Mouse (Mus musculus): ENCODE measurements around the gene Mybphl. TPM values are rescaled to one million over a fixed set of nuclear protein-coding genes. Genes with fewer than 3 reads are reported as not detected.

Gene Mybphl
- polyA plus RNA-seq, 1 experiment from 2014 or later = not detected

- peak within 1 kb of the TSS; percentile 98 for H3K9ac ChIP-seq
- H3K4me3 ChIP-seq = peak within 1 kb of the TSS; percentile 93
- H3K4me1 ChIP-seq (replicated peaks) = peaks cover 53% of the 10 kb centered on the region
- peaks cover 28% of the 10 kb centered on the region for H3K36me3 ChIP-seq
- H3K4me2 ChIP-seq = peak within 1 kb of the TSS; percentile 93
- H3K27ac ChIP-seq (replicated peaks) = peak within 1 kb of the TSS; percentile 96
- peak; percentile 45 for ATAC-seq (ENCODE audit: low read depth)
- WGBS = 4% methylated on average over 62 of the region's 67 CpGs
- no peaks in the 10 kb centered on the region for H3K9me3 ChIP-seq
- H3K27me3 ChIP-seq = no peaks in the 10 kb centered on the region
These were observed 50.4 kb downstream of the Mybphl start, which contains the start of gene Celsr2 for GRCm38 (mm10) chr3:108414857-108415830. TSS of gene Celsr2 (minus strand) at chr3:108415552.

GRCm38 (mm10) chr3:108415831-108416223 is 51.1 kb downstream of the Mybphl start:
- Histone ChIP-seq H3K4me3 (peak overlapping the region; percentile 93), H3K9me3 (no peaks in the 10 kb centered on the region), H3K36me3 (peaks cover 28% of the 10 kb centered on the region), H3K9ac (peak overlapping the region; percentile 98), H3K4me1 (replicated peaks) (peaks cover 46% of the 10 kb centered on the region), H3K27me3 (no peaks in the 10 kb centered on the region), H3K27ac (replicated peaks) (peak overlapping the region; percentile 96), H3K4me2 (peak overlapping the region; percentile 93)
- under 1% methylated on average over 48 of the region's 48 CpGs for WGBS
- peak; percentile 83 for ATAC-seq (ENCODE audit: low read depth)

- H3K4me3 ChIP-seq = no peak overlapping the region
- peak overlapping the region; percentile 68 for H3K9ac ChIP-seq
- H3K27ac ChIP-seq (replicated peaks) = peak overlapping the region; percentile 81
- WGBS = 34% methylated on average over 6 of the region's 6 CpGs
- H3K4me1 ChIP-seq (replicated peaks) = peaks cover 50% of the 10 kb centered on the region
- no peaks in the 10 kb centered on the region for H3K27me3 ChIP-seq
- ATAC-seq (ENCODE audit: low read depth) = no peak
- H3K4me2 ChIP-seq = peak overlapping the region; percentile 54
- H3K36me3 ChIP-seq = peaks cover 30% of the 10 kb centered on the region
- no peaks in the 10 kb centered on the region for H3K9me3 ChIP-seq
These were observed 58.3 kb downstream of the Mybphl start for GRCm38 (mm10) chr3:108423006-108423405.

GRCm38 (mm10) chr3:108423844-108424801 is 59.4 kb downstream of the Mybphl start:
- peak overlapping the region; percentile 81 for H3K27ac ChIP-seq (replicated peaks)
- no peaks in the 10 kb centered on the region for H3K9me3 ChIP-seq
- H3K9ac ChIP-seq = peak overlapping the region; percentile 68
- WGBS = 19% methylated on average over 11 of the region's 11 CpGs
- peak overlapping the region; percentile 25 for H3K4me3 ChIP-seq
- peak; percentile 83 for ATAC-seq (ENCODE audit: low read depth)
- H3K36me3 ChIP-seq = peaks cover 42% of the 10 kb centered on the region
- H3K27me3 ChIP-seq = no peaks in the 10 kb centered on the region
- peaks cover 54% of the 10 kb centered on the region for H3K4me1 ChIP-seq (replicated peaks)
- H3K4me2 ChIP-seq = peak overlapping the region; percentile 54

- 41% methylated on average over 7 of the region's 7 CpGs for WGBS
- no peaks in the 10 kb centered on the region for H3K27me3 ChIP-seq
- H3K27ac ChIP-seq (replicated peaks) = peak overlapping the region; percentile 81
- peaks cover 55% of the 10 kb centered on the region for H3K4me1 ChIP-seq (replicated peaks)
- ATAC-seq (ENCODE audit: low read depth) = no peak
- H3K9me3 ChIP-seq = no peaks in the 10 kb centered on the region
- H3K36me3 ChIP-seq = peaks cover 51% of the 10 kb centered on the region
- peak overlapping the region; percentile 45; the same call in 1 of the 2 replicates for H3K9ac ChIP-seq
- H3K4me2 ChIP-seq = no peak overlapping the region
- H3K4me3 ChIP-seq = no peak overlapping the region
These were observed 60.4 kb downstream of the Mybphl start for GRCm38 (mm10) chr3:108424944-108425623.

- Histone ChIP-seq H3K36me3 (peaks cover 54% of the 10 kb centered on the region), H3K27ac (replicated peaks) (peak overlapping the region; percentile 81), H3K4me1 (replicated peaks) (peaks cover 55% of the 10 kb centered on the region), H3K27me3 (no peaks in the 10 kb centered on the region), H3K9me3 (no peaks in the 10 kb centered on the region), H3K4me2 (no peak overlapping the region), H3K4me3 (no peak overlapping the region), H3K9ac (peak overlapping the region; percentile 45)
- no peak for ATAC-seq (ENCODE audit: low read depth)
- 71% methylated on average over 6 of the region's 6 CpGs for WGBS
These were observed 60.9 kb downstream of the Mybphl start for GRCm38 (mm10) chr3:108425624-108426018.

Other genes with a start within 250 kb of the Mybphl start
- gene Gnai3, start 218.8 kb upstream of the Mybphl start, polyA plus RNA-seq (2015; fragmentation: Nextera tagmentation; extraction: Ambion mirVana) = 151 and 164 TPM in 2 replicates
- gene Gpr61, start 210.0 kb upstream of the Mybphl start, polyA plus RNA-seq (2015; fragmentation: Nextera tagmentation; extraction: Ambion mirVana) = 3.3 and 4.2 TPM in 2 replicates
- gene Amigo1, start 178.6 kb upstream of the Mybphl start, polyA plus RNA-seq (2015; fragmentation: Nextera tagmentation; extraction: Ambion mirVana) = 16.6 and 21.9 TPM in 2 replicates
- 3.9 and 4.3 TPM in 2 replicates for gene Cyb561d1, start 163.7 kb upstream of the Mybphl start, polyA plus RNA-seq (2015; fragmentation: Nextera tagmentation; extraction: Ambion mirVana)
- gene Atxn7l2, start 154.0 kb upstream of the Mybphl start, polyA plus RNA-seq (2015; fragmentation: Nextera tagmentation; extraction: Ambion mirVana) = 24.5 and 26.0 TPM in 2 replicates
- 0.14 and 0.71 TPM in 2 replicates for gene Sypl2, start 138.3 kb upstream of the Mybphl start, polyA plus RNA-seq (2015; fragmentation: Nextera tagmentation; extraction: Ambion mirVana)
- 242 and 259 TPM in 2 replicates for gene Psma5, start 108.0 kb upstream of the Mybphl start, polyA plus RNA-seq (2015; fragmentation: Nextera tagmentation; extraction: Ambion mirVana)
- 19.4 and 20.4 TPM in 2 replicates for gene Sort1, start 80.8 kb upstream of the Mybphl start, polyA plus RNA-seq (2015; fragmentation: Nextera tagmentation; extraction: Ambion mirVana)
- gene Psrc1, start 18.9 kb downstream of the Mybphl start, polyA plus RNA-seq (2015; fragmentation: Nextera tagmentation; extraction: Ambion mirVana) = 10.9 and 11.9 TPM in 2 replicates
- 37.6 and 44.1 TPM in 2 replicates for gene Celsr2, start 50.6 kb downstream of the Mybphl start, polyA plus RNA-seq (2015; fragmentation: Nextera tagmentation; extraction: Ambion mirVana)
- 210 and 223 TPM in 2 replicates for gene Sars, start 80.3 kb downstream of the Mybphl start, polyA plus RNA-seq (2015; fragmentation: Nextera tagmentation; extraction: Ambion mirVana)
- 0.42 TPM in 1 of 2 replicates, not detected in the other for gene 1700013F07Rik, start 169.2 kb downstream of the Mybphl start, polyA plus RNA-seq (2015; fragmentation: Nextera tagmentation; extraction: Ambion mirVana)
- 6.9 and 10.6 TPM in 2 replicates for gene 5330417C22Rik, start 171.6 kb downstream of the Mybphl start, polyA plus RNA-seq (2015; fragmentation: Nextera tagmentation; extraction: Ambion mirVana)
- gene Tmem167b, start 197.6 kb downstream of the Mybphl start, polyA plus RNA-seq (2015; fragmentation: Nextera tagmentation; extraction: Ambion mirVana) = 57.2 and 58.4 TPM in 2 replicates
- gene Taf13, start 206.8 kb downstream of the Mybphl start, polyA plus RNA-seq (2015; fragmentation: Nextera tagmentation; extraction: Ambion mirVana) = 71.4 and 76.0 TPM in 2 replicates
- 78.2 and 85.0 TPM in 2 replicates for gene Wdr47, start 226.4 kb downstream of the Mybphl start, polyA plus RNA-seq (2015; fragmentation: Nextera tagmentation; extraction: Ambion mirVana)

Data from neural tube, embryonic 13.5 days (tissue).